Mouse (Mus musculus) regulatory T cell (primary cell): Measurements from ENCODE around the gene Aim2.
"Not testable (repeated sequence)": the region's sequence is repeated elsewhere in the genome, so short reads cannot be mapped to it uniquely, and the experiment has no call there.

Experiments
- in situ Hi-C: fragments of 300-600 bp; cut with MboI, MseI; formaldehyde crosslinking; loops from one replicate; pipeline ENCODE4 v1.15.1; 2025; ENCODE audit warnings: high pct_unique_total_duplicates

Gene Aim2

DNA sequence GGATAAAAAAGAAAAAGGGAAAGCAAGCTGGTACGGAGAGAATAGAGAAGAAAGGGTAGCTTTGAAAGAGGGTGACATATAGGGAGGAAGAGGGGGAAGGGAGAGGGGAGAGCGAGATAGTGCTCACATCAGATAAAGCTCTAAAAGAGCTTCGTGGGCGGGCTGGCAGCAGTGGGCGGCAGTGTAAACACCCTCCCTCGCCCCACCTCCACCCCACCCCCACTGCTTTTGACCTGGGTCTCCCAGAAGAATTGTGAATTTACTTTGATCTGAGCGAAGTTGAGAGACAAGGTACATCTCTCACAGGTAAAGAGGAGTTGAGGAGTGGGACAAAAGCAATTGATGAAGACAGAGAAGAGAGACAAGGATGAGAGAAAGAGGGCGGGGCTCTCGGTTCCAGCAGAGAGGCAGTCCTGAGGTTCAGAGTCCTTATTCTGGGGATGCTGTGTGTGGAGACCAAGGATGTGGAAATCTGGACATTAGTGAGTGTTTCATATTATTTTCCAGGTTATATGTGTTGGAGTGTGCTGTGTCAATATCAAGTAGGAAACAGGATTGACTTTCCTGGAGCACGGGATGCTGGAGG is at the start of gene Aim2:
Gene Aim2, plus strand, starts transcription at position 508 of the 586 bp plus-strand sequence.
- in situ Hi-C loops: no loop called here

DNA sequence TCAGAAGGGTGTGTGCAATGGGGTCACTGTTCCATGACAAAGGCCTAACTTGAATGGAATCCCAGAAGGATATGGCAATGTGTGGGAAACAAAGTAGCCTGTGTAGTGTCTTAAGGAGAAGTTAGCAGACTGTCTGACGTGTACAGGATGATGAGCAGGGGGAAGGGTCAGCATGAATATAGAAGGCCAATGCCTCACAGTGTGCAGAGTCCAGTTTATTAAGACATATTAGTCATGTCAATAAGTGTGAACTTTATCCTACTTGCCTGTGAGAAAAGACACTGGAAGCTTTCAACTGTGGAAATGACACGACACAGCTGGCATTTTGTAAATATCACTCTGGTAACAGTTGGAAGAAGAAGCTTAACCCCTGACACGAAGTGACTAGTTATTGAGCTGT is 47.9 kb upstream of the Aim2 start:
- in situ Hi-C loops: loop anchor here (10.0 kb wide), 1 partner anchor 1802 kb away; no protein-coding TSS in a partner anchor

DNA sequence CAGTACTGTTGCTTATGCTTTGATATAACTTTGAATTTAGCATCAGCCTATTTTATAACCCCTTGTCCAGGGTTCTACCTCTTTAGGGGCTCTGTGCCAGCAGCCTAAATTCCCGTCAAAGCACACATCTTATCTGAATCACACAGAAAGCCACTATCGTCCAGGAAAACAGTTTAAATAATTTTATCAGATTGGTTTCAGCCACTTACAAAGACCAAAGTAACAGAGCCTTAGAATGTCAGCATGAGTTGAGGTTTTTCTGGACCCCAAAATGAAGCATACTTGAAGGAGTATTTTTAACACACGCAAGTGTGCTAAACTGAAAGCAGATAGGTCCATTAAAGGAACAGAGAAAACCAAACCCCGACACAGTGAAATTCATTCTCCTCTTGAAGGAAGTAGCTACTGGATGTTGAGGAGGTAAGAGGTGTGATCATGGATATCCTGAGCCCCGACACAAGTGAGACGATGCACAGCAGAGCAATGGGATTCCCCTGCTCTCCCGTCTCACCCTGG is 37.1 kb upstream of the Aim2 start:
- in situ Hi-C loops: not testable (repeated sequence)

DNA sequence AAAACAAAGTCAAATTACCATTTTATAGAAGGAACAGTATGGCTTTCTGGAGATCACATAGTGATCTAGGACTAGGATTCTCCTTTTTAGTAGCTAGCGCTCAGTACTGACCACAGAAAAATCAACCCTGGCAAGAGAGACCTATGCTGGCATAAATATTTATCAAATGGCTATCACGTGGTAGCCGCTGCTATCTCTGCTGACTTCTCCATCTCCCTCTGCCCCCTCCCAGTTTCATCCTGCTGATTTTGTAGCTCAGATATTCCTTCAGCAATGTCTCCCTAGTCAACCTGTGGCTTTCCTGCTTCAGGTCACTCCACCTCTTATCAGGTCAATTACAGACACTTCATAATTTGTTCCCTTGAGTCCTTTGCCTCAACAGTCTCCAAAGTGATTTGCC is 35.0 kb upstream of the Aim2 start:
- in situ Hi-C loops: no loop called here

DNA sequence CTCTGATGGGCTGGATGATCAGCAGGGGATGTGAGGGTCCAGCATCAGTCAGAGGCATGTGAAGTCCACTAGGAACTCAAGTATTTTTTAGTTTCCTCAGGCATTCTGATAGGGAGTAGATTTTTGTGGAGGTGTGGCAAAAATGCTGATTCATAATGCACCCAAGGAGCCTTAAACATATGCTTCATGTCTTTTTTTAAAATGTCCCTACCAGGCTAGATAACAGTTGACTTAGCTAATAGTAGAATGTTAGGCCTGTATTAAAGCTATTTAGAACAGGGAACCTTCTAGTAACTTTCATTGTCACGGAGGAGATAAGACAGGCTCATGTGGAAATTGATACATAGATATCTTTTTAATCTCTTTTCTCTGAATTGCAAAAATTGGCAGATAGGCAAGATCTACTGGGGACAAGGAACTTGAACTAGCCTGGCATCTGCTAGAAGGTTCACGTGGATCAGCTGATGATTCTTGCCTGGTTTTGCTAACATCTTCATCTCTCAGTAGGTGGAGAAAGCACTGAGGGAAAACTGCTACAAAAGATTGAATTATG is 32.7 kb upstream of the Aim2 start:
- in situ Hi-C loops: no loop called here

DNA sequence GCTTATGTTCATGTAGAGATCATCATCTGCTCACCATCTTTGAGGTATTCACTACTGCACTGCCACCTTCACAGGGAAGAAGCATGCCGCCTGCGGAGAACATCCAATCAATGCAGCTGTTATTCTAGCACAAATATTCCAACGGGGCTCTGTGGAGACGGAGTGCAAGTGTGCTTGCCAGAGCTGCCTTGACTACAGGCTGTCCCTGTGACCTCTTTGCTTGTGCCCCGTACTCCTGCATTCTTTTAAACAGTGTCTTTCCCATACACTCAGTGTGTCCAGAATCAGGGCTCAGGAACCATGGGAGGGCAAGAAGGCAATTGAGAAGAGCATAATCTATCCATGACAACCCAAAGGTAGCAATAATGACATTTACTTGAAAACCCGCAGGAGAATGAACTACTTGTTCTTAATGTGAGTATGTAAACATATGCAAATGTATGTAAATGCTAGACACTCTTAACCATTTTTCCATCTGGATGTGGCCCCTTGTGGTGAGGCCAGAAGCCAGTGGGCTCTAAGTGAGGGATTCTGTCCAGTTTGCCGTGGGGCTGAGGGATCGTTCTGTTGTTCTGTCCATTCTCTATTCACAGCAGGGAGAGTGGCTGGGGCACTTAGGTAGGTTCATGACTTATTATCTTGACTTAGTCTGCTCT is 29.0 kb upstream of the Aim2 start:
- in situ Hi-C loops: no loop called here

DNA sequence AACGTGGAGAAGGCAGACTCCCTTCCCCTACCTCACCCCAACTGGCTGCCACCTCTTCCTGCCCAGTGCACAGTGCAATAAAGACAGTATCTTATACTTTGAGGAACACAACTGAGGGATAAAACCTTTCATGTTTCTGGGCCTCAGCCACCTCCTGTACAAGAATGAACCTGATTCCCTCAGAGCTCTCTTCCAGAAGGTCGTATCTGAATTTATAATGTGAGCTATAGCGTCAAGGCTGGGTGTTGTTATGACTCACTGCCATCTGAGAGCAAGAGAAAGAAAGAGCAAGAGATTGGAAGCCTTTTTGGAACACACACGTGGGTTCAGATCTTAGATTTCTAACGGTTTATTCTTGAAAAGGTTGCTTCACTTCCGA is 28.4 kb upstream of the Aim2 start:
- in situ Hi-C loops: no loop called here

DNA sequence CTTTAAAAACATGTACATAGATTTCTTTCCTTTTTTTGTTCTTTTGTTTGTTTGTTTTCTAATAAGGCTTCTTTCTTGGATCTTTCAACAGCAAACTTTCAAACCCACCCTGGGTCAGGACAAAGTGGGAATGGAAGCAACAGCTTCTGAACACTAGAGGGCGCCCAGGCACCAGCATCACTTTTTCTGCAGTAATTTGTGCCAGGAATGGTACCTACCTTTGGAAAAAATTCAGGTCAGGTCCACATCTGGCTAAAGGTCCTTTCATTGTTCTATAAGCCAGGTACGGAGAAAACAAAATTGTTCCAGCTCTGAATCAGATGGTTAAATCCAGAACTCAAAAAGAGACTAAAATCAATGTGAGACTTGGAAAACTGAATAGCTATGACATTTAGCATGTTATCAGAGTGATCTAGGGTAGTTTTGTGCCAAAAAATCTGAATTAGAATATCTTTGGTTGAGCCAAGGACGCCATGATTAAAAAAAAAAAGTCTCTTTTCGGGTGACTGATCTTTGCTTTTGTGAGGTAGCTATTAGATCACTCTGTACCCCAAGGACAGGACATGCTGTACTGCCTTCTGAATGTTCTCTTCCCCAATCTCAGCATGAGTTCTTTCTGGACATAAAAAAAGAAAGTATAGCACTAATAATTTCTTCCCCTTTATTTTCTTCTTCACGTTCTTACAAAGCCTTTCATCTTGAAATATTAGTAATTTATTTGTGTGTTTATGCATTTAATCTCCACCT is 26.7 kb upstream of the Aim2 start:
- in situ Hi-C loops: no loop called here

DNA sequence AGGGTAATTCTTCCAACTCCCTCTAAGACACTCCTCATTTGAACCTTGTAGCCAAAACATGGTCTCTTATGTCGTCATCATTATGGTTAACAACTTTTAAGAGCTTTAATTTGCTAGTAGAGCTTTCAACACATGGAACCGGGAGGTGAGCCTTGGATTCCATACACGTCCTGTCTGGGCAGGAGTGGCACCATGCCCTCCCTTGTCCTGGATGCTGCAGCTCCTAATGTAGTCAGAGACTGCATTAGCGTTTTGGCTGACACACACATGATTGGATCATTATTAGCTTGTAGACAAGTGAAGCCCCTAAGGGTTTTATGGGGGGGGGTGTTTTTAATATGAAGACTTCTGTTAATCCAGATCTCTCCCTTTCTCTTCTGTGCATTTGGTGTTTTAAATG is 25.7 kb upstream of the Aim2 start:
- in situ Hi-C loops: loop anchor here (25.0 kb wide), 2 partner anchors 913 to 1137 kb away; no protein-coding TSS in a partner anchor

DNA sequence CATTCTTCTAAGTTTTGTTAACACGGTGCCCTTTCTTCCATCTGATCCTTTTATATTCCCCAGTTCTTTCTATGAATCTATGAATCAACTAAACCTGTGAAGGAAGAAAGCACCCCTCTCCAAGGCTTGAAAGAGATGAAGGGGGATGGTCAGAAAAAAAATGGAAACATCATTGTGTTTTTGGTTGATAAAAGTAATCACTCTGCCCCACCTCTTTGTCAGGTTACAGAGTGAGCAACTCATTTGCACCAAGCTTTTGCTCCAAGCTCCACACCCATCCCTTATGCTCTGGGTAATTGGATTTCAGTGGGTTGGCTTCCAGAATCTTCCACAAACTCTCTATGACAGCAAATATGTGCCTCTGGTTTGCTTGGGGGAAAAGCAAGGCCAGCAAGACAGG is 25.3 kb upstream of the Aim2 start:
- in situ Hi-C loops: loop anchor here (25.0 kb wide), 2 partner anchors 913 to 1137 kb away; no protein-coding TSS in a partner anchor

DNA sequence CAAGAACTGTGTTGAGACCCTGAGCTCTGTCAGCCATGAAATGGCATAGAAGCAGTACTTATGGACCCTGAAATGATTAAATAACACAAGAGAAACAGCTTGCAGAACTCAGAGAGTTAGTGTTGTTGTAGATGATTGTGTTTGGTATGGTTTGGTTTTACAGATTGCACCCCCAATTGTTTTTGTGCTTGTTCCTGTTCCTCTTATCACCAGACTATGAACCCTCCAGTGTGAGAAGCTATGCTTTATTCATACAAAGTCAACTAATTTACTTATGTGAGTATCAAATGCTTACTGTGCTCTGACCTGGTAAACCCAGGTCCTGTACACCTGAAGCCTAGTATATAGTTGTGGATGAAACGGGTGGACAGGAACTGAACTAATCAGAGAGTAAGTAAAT is 24.1 kb upstream of the Aim2 start:
- in situ Hi-C loops: loop anchor here (25.0 kb wide), 2 partner anchors 914 to 1136 kb away; no protein-coding TSS in a partner anchor

DNA sequence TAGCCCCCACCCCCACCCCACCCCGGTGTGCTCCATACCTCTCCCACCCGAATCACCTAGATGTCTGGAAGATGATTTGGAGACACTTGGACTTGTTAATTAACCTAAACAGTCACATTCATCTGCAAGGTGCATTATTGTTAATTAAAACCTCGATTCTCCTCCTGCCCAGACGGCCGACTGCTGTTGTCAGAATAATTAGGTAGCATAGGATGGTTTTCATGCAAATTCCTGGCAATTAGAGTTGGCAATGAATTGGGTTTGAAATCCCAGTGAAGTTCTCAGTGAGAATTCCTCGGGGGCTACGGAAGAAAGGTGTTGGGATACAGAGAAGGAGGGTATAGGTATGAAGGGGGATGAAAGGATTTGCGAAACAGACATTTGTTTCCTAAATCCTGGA is 22.2 kb upstream of the Aim2 start:
- in situ Hi-C loops: loop anchor here (25.0 kb wide), 2 partner anchors 916 to 1134 kb away; no protein-coding TSS in a partner anchor

DNA sequence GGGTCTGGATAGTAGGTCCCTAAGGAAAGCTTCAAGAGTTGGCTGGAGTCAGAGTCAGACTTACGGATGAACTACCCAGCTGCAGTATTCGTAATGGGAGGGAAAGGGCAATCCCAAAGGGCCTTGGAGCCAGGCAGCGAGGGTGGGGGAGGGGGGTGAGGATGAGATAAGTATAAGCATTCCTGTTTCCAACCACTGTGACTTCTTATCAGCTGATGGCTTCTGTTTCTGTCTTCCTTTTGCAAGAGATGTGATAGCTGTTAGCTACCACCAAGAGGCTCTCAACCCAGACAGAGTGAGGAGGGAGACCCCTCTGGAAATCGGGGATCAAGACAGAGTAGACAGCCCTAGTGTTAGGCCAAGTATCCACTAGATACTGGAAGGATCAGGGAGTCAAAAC is 21.5 kb upstream of the Aim2 start:
- in situ Hi-C loops: loop anchor here (25.0 kb wide), 2 partner anchors 917 to 1133 kb away; no protein-coding TSS in a partner anchor

DNA sequence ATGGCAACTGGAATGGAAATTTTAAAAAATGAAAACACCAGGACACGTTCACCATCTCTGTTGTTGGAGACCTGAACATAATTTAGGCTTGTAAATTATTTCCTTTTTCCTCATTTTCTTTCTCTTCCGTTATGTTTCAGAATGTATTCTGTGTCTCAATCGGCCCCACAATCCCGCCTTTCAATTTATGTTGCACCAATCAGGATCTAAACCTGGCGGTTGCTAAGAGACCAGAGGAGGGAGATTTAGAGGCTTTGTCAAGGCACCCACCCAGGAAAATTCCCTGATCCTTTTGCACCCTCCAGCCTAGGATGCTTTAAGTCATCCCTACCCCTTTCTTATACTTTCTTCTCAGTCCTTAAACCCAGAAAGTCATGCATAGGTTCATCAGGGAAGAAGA is 20.9 kb upstream of the Aim2 start:
- in situ Hi-C loops: loop anchor here (25.0 kb wide), 2 partner anchors 917 to 1133 kb away; no protein-coding TSS in a partner anchor

DNA sequence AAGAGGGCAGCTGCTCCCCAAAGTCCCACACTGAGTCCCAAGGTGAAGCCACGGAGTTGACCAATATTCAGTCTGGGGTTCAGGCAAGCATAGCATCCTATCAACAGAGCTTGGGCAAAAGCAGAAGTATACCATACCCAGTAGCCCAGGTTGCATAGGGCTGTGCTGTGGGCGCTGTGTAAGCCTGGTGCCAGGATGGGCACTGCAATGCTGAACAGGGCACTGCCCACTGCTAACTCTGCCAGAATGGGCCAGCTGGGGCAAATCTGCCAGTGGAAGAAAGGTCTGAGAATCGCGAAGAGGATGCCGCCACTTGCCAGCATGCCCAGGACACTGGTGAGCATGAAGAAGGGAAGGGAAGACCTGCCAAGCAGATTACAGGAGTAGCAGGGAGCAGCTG is 18.3 kb upstream of the Aim2 start:
- in situ Hi-C loops: loop anchor here (25.0 kb wide), 2 partner anchors 920 to 1130 kb away; no protein-coding TSS in a partner anchor

DNA sequence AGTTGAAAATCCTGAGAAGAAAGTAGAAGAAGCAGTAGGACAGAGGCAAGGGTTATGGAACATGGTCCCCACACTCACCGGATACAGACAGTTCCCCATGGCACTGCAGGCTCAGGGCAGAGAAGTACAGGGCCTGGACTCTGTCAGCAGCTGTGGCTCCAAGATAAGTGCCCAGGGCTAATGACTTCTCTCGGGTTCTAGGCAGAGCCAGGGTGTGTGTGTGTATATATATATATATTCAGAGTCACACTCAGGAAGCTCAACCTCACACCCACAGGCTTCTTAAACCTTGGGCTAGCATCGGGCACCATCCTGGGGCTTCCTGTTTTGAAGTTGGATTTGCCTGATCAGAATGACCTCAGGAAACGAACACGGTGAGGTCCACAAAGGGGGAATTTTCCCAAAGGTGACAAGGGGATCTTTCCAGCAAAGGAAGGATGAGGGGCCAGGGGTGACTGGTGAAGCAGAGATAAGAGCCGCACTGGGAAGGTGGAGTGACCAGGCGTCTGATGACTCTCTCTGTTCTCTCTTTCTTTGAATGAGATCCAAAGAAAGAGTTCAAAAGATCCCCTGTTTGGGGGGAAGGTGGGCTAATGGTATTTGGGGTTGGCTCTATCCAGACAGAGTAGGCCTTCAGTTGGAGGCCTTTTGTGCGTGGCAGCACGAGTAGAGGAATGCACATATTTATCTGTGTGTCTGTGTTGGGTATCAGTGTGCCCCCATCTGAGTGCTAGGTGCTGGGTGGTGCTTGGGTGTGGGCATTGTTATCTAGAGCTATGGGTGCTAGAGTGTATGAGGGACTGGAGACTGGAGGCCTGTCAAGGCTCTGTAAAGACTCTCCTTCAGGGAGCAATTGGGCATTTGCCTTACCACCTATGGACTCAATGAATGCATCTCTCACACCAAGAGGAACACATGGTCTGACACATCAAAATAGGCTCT is 17.1 kb upstream of the Aim2 start, which contains the start of gene Ackr1:
Gene Ackr1, minus strand, starts transcription at position 439 of the 942 bp plus-strand sequence.
- in situ Hi-C loops: loop anchor here (25.0 kb wide), 2 partner anchors 921 to 1129 kb away; no protein-coding TSS in a partner anchor

DNA sequence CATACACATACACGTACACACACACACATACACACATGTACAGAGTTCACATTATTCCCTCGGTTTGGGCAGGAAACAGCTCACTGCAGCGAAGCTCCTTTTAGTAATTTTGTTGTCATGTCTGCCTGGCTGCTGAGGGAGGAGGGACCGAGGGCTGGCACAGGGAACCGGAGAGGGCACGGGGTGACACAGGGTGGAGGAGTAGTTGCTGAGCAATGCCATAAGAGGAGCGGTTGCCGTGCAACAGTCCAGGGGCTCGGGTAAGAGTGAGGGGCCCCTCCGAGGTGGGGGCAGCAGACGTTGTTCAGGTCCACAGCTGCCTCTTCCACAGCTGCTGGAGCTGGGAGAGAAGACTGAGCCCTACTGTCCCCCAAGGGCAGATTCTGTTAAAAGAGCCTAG is 14.8 kb upstream of the Aim2 start:
- in situ Hi-C loops: loop anchor here (5.0 to 25.0 kb wide), 3 partner anchors 56 to 1126 kb away; no protein-coding TSS in a partner anchor

DNA sequence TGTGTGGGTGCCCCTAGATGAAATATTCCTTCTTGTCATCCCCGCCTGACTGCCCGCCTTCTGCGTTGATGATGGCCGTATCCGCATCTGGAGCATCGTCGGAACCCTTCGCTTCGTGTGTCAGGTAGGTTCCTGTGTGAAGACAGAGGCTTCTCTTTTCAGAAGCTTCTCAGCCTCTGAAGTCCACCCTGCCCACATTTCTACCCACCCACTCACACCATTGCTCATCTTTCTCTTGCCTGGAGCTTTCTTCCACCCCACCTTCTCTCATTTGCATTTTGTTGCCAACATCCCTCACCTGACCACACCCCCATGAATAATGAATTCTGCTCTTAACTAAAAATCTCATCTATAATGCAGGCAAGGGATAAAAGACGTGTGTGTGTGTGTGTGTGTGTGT is 13.7 kb upstream of the Aim2 start:
- in situ Hi-C loops: loop anchor here (5.0 to 25.0 kb wide), 3 partner anchors 55 to 1125 kb away; no protein-coding TSS in a partner anchor

DNA sequence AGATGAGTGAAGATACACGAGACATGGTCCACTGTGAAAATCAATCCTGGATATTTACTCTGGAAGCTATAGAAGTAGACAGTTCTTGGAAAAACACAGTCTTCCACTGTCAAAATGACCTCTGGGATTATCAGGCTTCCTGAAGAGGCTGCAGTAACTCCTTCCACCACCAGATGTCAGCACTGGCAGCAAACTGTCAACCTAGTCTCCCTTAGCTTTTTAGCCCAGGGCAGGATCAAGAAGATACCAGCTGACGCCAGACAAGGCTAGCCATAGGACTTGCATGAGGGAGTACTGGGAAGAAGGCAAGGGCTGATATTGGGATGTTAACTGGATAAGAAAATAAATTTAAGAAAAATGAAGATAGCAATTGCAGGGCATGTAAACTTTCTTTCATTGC is 11.1 kb upstream of the Aim2 start:
- in situ Hi-C loops: loop anchor here (5.0 to 25.0 kb wide), 3 partner anchors 53 to 1123 kb away; no protein-coding TSS in a partner anchor

DNA sequence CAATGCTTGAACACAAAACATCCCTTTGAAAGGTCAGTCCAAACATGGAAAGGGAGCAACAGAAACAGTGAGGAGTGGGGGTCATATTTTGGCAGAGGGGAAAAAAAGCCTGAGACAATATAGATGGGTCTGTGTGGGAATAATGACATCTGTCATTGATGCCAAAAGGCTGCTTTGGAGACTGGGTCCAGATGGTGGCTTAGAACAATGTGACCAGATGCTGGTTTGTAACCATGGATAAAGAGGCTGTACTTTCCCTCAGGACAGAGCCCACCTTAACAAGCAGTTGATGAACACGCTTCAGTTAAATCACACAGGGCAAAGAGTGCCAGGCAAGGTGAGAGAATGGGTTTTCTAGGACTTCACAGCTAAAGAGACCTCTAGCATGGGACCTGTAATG is 8.3 kb upstream of the Aim2 start:
- in situ Hi-C loops: loop anchor here (25.0 kb wide), 2 partner anchors 930 to 1120 kb away; no protein-coding TSS in a partner anchor
